Mouse (Mus musculus) heart, embryonic 12.5 days (tissue): ENCODE data around the gene 4930444G20Rik. TPM values are rescaled to one million over a fixed set of nuclear protein-coding genes. Genes with fewer than 3 reads are reported as not detected.
"Not testable (repeated sequence)": the region's sequence is repeated elsewhere in the genome, so short reads cannot be mapped to it uniquely, and the experiment has no call there.

Experiments used
- ATAC-seq: fragments of 200-750 bp; cut with Nextera tagmentation; 2 replicates; pipeline ENCODE4 v1.8.0; 2017; ENCODE audit warnings: moderate TSS enrichment, moderate library complexity; ENCODE audit not compliant: insufficient number of reproducible peaks, low FRiP score
- H3K27ac ChIP-seq: fragments of 300-500 bp; sonication (generic); 2 replicates; pipeline ENCODE4 v1.5.1; 2016; ENCODE audit warnings: mild to moderate bottlenecking, moderate library complexity; ENCODE audit not compliant: poor library complexity, severe bottlenecking
- H3K27me3 ChIP-seq: fragments of 300-500 bp; sonication (generic); replicated peaks from 2 replicates; pipeline ENCODE4 v1.6.1; 2016; ENCODE audit warnings: mild to moderate bottlenecking, moderate library complexity
- H3K36me3 ChIP-seq: fragments of 300-500 bp; sonication (generic); 2 replicates; pipeline ENCODE4 v1.6.1; 2016; ENCODE audit warnings: mild to moderate bottlenecking, moderate library complexity
- H3K4me1 ChIP-seq: fragments of 300-500 bp; sonication (generic); replicated peaks from 2 replicates; pipeline ENCODE4 v1.6.1; 2016; ENCODE audit warnings: mild to moderate bottlenecking
- H3K4me2 ChIP-seq: fragments of 300-500 bp; sonication (generic); 2 replicates; pipeline ENCODE4 v1.6.1; 2016; ENCODE audit warnings: mild to moderate bottlenecking, moderate library complexity
- H3K4me3 ChIP-seq: fragments of 300-500 bp; sonication (generic); 2 replicates; pipeline ENCODE4 v1.5.1; 2016; ENCODE audit warnings: mild to moderate bottlenecking
- H3K9ac ChIP-seq: fragments of 300-500 bp; sonication (generic); 2 replicates; pipeline ENCODE4 v1.6.1; 2016; ENCODE audit warnings: mild to moderate bottlenecking, moderate library complexity
- H3K9me3 ChIP-seq: fragments of 300-500 bp; sonication (generic); replicated peaks from 2 replicates; pipeline ENCODE4 v1.6.1; 2016; ENCODE audit warnings: mild to moderate bottlenecking, moderate library complexity
- WGBS: fragments of 180-500 bp; shearing (Covaris S2); methylation state at CpG from one replicate; pipeline ENCODE4 v1.1.7; 2016; 5-methylcytosine and 5-hydroxymethylcytosine counted together
- polyA plus RNA-seq: library from polyadenylated mRNA; unstranded; fragments of >200 nt; fragmentation: Nextera tagmentation; extraction: Ambion mirVana; gene quantifications from 2 replicates; pipeline ENCODE4 v1.2.1, GENCODE M21; 2016

The 4930444G20Rik gene
- not detected in 2 replicates for polyA plus RNA-seq

DNA sequence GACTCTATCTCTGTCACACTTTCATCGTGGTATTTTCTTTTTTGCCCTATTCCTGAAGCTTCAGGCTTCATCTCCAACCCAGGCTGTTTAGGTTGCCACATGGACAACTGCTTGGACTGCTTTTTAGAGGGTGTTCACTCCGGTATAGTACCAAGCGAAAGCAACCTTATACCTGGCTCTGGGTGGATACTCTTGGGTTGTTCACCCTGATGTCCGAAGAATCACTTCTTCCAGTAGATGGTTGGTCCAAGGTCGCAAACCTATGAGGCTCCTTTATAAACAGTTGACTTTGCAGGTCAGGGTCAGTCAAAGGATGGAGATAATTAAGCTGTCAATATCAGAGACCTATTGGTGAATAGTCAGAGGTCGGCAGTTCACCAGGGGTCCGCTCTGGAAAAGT is at the start of gene 4930444G20Rik:
TSS of gene 4930444G20Rik (minus strand) at position 101 of the 400 bp plus-strand sequence.
- not testable (repeated sequence) for H3K4me3 ChIP-seq, H3K4me2 ChIP-seq, H3K36me3 ChIP-seq, ATAC-seq, H3K4me1 ChIP-seq, H3K27me3 ChIP-seq, H3K27ac ChIP-seq, H3K9me3 ChIP-seq, H3K9ac ChIP-seq
- 83% methylated on average over 7 of the region's 7 CpGs for WGBS

GRCm38 (mm10) chr10:22074531-22074930 is 6.7 kb upstream of the 4930444G20Rik start:
- H3K27me3 ChIP-seq, result no peaks in the 10 kb centered on the region
- H3K27ac ChIP-seq, result no peak overlapping the region
- H3K36me3 ChIP-seq, result no peaks in the 10 kb centered on the region
- H3K9ac ChIP-seq, result no peak overlapping the region
- H3K4me1 ChIP-seq, result no peaks in the 10 kb centered on the region
- H3K4me3 ChIP-seq, result no peak overlapping the region
- ATAC-seq, result no peak
- no peaks in the 10 kb centered on the region for H3K9me3 ChIP-seq
- 76% methylated on average over 2 of the region's 2 CpGs for WGBS
- H3K4me2 ChIP-seq, result no peak overlapping the region

DNA sequence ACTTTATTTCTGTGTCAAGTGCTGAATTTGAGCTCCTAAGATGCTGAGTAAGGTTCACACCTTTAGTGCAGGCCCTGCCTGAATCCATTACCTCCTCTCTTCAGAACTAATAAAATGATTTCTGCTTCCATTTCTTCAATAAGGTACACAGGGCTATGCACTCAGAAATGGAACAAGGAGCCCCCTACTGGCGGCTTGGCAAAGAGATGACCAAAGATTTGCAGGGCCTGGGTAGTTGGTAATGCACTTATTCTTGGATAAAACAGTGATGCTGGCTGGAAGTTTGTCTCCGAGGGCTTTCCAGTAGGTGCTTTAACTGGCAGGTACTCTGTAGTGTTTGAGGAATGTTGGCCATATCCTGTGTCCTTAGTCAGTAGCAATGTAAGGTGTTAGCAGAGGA is 4.9 kb upstream of the 4930444G20Rik start:
- Histone ChIP-seq H3K4me1 (no peaks in the 10 kb centered on the region), H3K36me3 (no peaks in the 10 kb centered on the region), H3K4me3 (no peak overlapping the region), H3K9ac (no peak overlapping the region), H3K27ac (no peak overlapping the region), H3K27me3 (no peaks in the 10 kb centered on the region), H3K9me3 (peaks cover 3% of the 10 kb centered on the region; the same call in 1 of the 2 replicates), H3K4me2 (no peak overlapping the region)
- no peak for ATAC-seq
- WGBS, result 52% methylated on average over 2 of the region's 2 CpGs

GRCm38 (mm10) chr10:22070576-22070975 is 2.7 kb upstream of the 4930444G20Rik start:
- Histone ChIP-seq H3K9me3 (peaks cover 3% of the 10 kb centered on the region; the same call in 1 of the 2 replicates), H3K27ac (no peak overlapping the region), H3K36me3 (no peaks in the 10 kb centered on the region), H3K27me3 (no peaks in the 10 kb centered on the region), H3K4me2 (no peak overlapping the region), H3K9ac (no peak overlapping the region), H3K4me1 (no peaks in the 10 kb centered on the region), H3K4me3 (no peak overlapping the region)
- WGBS, result 55% methylated on average over 4 of the region's 4 CpGs
- ATAC-seq, result no peak

GRCm38 (mm10) chr10:22070168-22070567 is 2.3 kb upstream of the 4930444G20Rik start:
- Histone ChIP-seq H3K4me1 (no peaks in the 10 kb centered on the region), H3K4me3 (no peak overlapping the region), H3K27me3 (no peaks in the 10 kb centered on the region), H3K36me3 (no peaks in the 10 kb centered on the region), H3K9me3 (peaks cover 3% of the 10 kb centered on the region; the same call in 1 of the 2 replicates), H3K9ac (no peak overlapping the region), H3K27ac (no peak overlapping the region), H3K4me2 (no peak overlapping the region)
- no peak for ATAC-seq
- WGBS, result 78% methylated on average over 2 of the region's 2 CpGs

GRCm38 (mm10) chr10:22059415-22059814 is 8.5 kb downstream of the 4930444G20Rik start:
- no peak overlapping the region for H3K27ac ChIP-seq
- peak overlapping the region; percentile 87 for H3K4me2 ChIP-seq
- ATAC-seq, result no peak
- no peaks in the 10 kb centered on the region for H3K36me3 ChIP-seq
- no peaks in the 10 kb centered on the region for H3K27me3 ChIP-seq
- WGBS, result 79% methylated on average over 2 of the region's 2 CpGs
- H3K9me3 ChIP-seq, result no peaks in the 10 kb centered on the region
- peaks cover 5% of the 10 kb centered on the region; the same call in 1 of the 2 replicates for H3K4me1 ChIP-seq
- H3K4me3 ChIP-seq, result peak overlapping the region; percentile 54; the same call in 1 of the 2 replicates
- no peak overlapping the region for H3K9ac ChIP-seq

- Histone ChIP-seq H3K4me3 (peak overlapping the region; percentile 54), H3K27me3 (no peaks in the 10 kb centered on the region), H3K27ac (no peak overlapping the region)
These were observed 8.9 kb downstream of the 4930444G20Rik start for GRCm38 (mm10) chr10:22059026-22059325.

GRCm38 (mm10) chr10:22058218-22059025 is 9.5 kb downstream of the 4930444G20Rik start:
- no peak overlapping the region for H3K27ac ChIP-seq
- 11% methylated on average over 41 of the region's 41 CpGs for WGBS

More at GRCm38 (mm10) chr10:22059026-22059325, 8.9 kb downstream of the 4930444G20Rik start:
- no peak for ATAC-seq
- WGBS, result 19% methylated on average over 12 of the region's 12 CpGs
- Histone ChIP-seq H3K4me1 (0 out of 2 replicates have a peak, but pooled peaks cover 5% of the 10 kb centered on the region), H3K9ac (peak overlapping the region; percentile 61; the same call in 1 of the 2 replicates), H3K4me2 (peak overlapping the region; percentile 87), H3K36me3 (no peaks in the 10 kb centered on the region), H3K9me3 (no peaks in the 10 kb centered on the region)

GRCm38 (mm10) chr10:22055308-22055707 is 12.6 kb downstream of the 4930444G20Rik start:
- ATAC-seq, result no peak
- no peaks in the 10 kb centered on the region for H3K36me3 ChIP-seq
- H3K4me3 ChIP-seq, result no peak overlapping the region
- H3K27me3 ChIP-seq, result no peaks in the 10 kb centered on the region
- no peaks in the 10 kb centered on the region for H3K9me3 ChIP-seq
- no peak overlapping the region for H3K9ac ChIP-seq
- no peak overlapping the region for H3K4me2 ChIP-seq
- no peak overlapping the region for H3K27ac ChIP-seq
- 0 out of 2 replicates have a peak, but pooled peaks cover 5% of the 10 kb centered on the region for H3K4me1 ChIP-seq

More at GRCm38 (mm10) chr10:22058218-22059025, 9.5 kb downstream of the 4930444G20Rik start:
- H3K9me3 ChIP-seq, result no peaks in the 10 kb centered on the region
- H3K27me3 ChIP-seq, result no peaks in the 10 kb centered on the region
- H3K4me1 ChIP-seq, result 0 out of 2 replicates have a peak, but pooled peaks cover 5% of the 10 kb centered on the region
- peak overlapping the region; percentile 65 for H3K9ac ChIP-seq
- no peaks in the 10 kb centered on the region for H3K36me3 ChIP-seq
- peak overlapping the region; percentile 54 for H3K4me3 ChIP-seq
- peak; percentile 96 for ATAC-seq
- peak overlapping the region; percentile 87 for H3K4me2 ChIP-seq

DNA sequence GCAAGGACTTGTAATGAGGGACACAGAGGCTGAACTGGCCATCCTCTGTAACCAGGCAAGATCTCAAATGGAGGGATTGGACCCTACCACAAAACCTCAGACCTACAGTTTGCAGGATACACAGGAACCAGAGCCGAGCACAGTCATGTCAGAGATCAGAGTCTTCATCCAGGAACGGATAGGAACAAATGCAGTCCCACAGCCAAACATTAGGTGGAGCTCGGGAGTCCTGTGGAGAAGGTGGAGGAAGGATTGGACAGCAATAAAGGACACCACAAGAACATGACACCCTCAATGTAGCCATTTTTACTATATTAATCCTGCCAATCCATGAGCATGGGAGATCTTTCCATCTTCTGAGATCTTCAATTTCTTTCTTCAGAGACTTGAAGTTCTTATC is 31.6 kb downstream of the 4930444G20Rik start:
- not testable (repeated sequence) for H3K4me1 ChIP-seq, H3K36me3 ChIP-seq, H3K4me2 ChIP-seq, H3K9ac ChIP-seq, H3K27me3 ChIP-seq, H3K27ac ChIP-seq, ATAC-seq, H3K9me3 ChIP-seq, H3K4me3 ChIP-seq
- 5% methylated on average over 3 of the region's 3 CpGs for WGBS

GRCm38 (mm10) chr10:22034303-22034702 is 33.6 kb downstream of the 4930444G20Rik start:
- no peak overlapping the region for H3K4me3 ChIP-seq
- H3K27ac ChIP-seq, result no peak overlapping the region
- no peaks in the 10 kb centered on the region for H3K36me3 ChIP-seq
- H3K9me3 ChIP-seq, result no peaks in the 10 kb centered on the region
- H3K4me1 ChIP-seq, result no peaks in the 10 kb centered on the region
- WGBS, result 10% methylated on average over 9 of the region's 9 CpGs
- ATAC-seq, result no peak
- no peaks in the 10 kb centered on the region for H3K27me3 ChIP-seq
- no peak overlapping the region for H3K9ac ChIP-seq
- no peak overlapping the region for H3K4me2 ChIP-seq
